Mouse (Mus musculus) forebrain, embryonic 11.5 days (tissue): ENCODE data around the gene Cbs. TPM values are rescaled to one million over a fixed set of nuclear protein-coding genes. Genes with fewer than 3 reads are reported as not detected.
A peak's percentile ranks its signal among the peaks of the same experiment; 100 is the strongest.

Source experiments
- ATAC-seq: fragments of 200-750 bp; cut with Nextera tagmentation; replicated peaks from 2 replicates; pipeline ENCODE4 v1.8.0; 2017; ENCODE audit warnings: moderate TSS enrichment; ENCODE audit not compliant: low FRiP score
- DNase-seq: peaks from one replicate; pipeline ENCODE4 v3.0.0-alpha.2; 2017; ENCODE audit warnings: low spot score
- H3K27ac ChIP-seq: fragments of 300-500 bp; sonication (generic); 2 replicates; pipeline ENCODE4 v1.5.1; 2014; ENCODE audit warnings: low read depth, low read length
- H3K27me3 ChIP-seq: fragments of 300-500 bp; sonication (generic); 2 replicates; pipeline ENCODE4 v1.6.1; 2014; ENCODE audit warnings: mild to moderate bottlenecking, low read length, mixed read lengths; ENCODE audit not compliant: control insufficient read depth, insufficient read depth
- H3K36me3 ChIP-seq: fragments of 300-500 bp; sonication (generic); 2 replicates; pipeline ENCODE4 v1.6.1; 2014; ENCODE audit warnings: mild to moderate bottlenecking, low read length, moderate library complexity, mixed read lengths; ENCODE audit not compliant: control insufficient read depth, insufficient read depth
- H3K4me1 ChIP-seq: fragments of 300-500 bp; sonication (generic); replicated peaks from 2 replicates; pipeline ENCODE4 v1.6.1; 2014; ENCODE audit warnings: low read length, mixed read lengths; ENCODE audit not compliant: control insufficient read depth, insufficient read depth
- H3K4me2 ChIP-seq: fragments of 300-500 bp; sonication (generic); 2 replicates; pipeline ENCODE4 v1.6.1; 2014; ENCODE audit warnings: low read depth, mild to moderate bottlenecking, low read length, moderate library complexity, mixed read lengths; ENCODE audit not compliant: severe bottlenecking
- H3K4me3 ChIP-seq: fragments of 300-500 bp; sonication (generic); 2 replicates; pipeline ENCODE4 v1.5.1; 2014; ENCODE audit warnings: low read depth, low read length
- H3K9ac ChIP-seq: fragments of 300-500 bp; sonication (generic); 2 replicates; pipeline ENCODE4 v1.6.1; 2014; ENCODE audit warnings: low read length
- H3K9me3 ChIP-seq: fragments of 300-500 bp; sonication (generic); 2 replicates; pipeline ENCODE4 v1.6.1; 2016; ENCODE audit warnings: low read length, mixed read lengths; ENCODE audit not compliant: control insufficient read depth
- WGBS: fragments of 180-500 bp; shearing (Covaris S2); extraction: QIAGEN DNeasy Blood & Tissue Kit; methylation state at CpG from one replicate; pipeline ENCODE4 v1.1.7; 2014; 5-methylcytosine and 5-hydroxymethylcytosine counted together
- polyA plus RNA-seq: library from polyadenylated mRNA; unstranded; fragments of >200 nt; fragmentation: Nextera tagmentation; extraction: Ambion mirVana; gene quantifications from 2 replicates; pipeline ENCODE4 v1.2.1, GENCODE M21; 2014

Gene Cbs
- polyA plus RNA-seq, result 1.4 and 1.9 TPM in 2 replicates

GRCm38 (mm10) chr17:31636942-31637811 is at the start of gene Cbs:
Gene Cbs, minus strand, starts transcription at chr17:31637238.
- H3K27ac ChIP-seq, result no peak within 1 kb of the TSS
- H3K4me1 ChIP-seq, result peaks cover 10% of the 10 kb centered on the region
- H3K9ac ChIP-seq, result peak within 1 kb of the TSS; percentile 5; the same call in 1 of the 2 replicates
- H3K4me2 ChIP-seq, result peak within 1 kb of the TSS; percentile 56
- H3K4me3 ChIP-seq, result peak within 1 kb of the TSS; percentile 43
- H3K27me3 ChIP-seq, result peaks cover 18% of the 10 kb centered on the region
- H3K9me3 ChIP-seq, result no peaks in the 10 kb centered on the region
- H3K36me3 ChIP-seq, result no peaks in the 10 kb centered on the region
- WGBS, result 2% methylated on average over 61 of the region's 61 CpGs
- DNase-seq, result peak; percentile 80
- ATAC-seq, result peak; percentile 87

DNA sequence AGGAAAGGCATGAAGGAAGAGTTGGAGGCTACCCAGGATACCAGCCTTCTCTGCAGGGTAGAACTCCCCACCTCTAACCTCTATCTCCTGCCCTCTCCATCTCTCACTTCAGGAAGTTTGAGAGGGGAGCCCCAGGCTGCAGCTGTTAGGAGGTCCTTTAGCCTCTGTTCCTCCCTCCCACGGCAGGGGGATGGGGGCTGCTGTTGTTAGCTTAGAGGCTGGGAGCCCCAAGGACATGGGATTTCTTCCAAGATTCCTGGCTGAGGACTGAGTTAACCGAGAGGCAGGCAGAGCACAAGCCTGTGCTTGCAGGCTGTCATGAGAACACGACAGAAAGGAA is 49.2 kb upstream of the Cbs start:
- no peak overlapping the region; the same call in 1 of the 2 replicates for H3K9ac ChIP-seq
- no peaks in the 10 kb centered on the region for H3K9me3 ChIP-seq
- H3K4me1 ChIP-seq, result no peaks in the 10 kb centered on the region; the same call in 1 of the 2 replicates
- WGBS, result 49% methylated on average over 3 of the region's 3 CpGs
- no peak overlapping the region for H3K4me3 ChIP-seq
- no peaks in the 10 kb centered on the region for H3K27me3 ChIP-seq
- no peak for ATAC-seq
- no peak overlapping the region for H3K27ac ChIP-seq
- DNase-seq, result no peak
- H3K36me3 ChIP-seq, result no peaks in the 10 kb centered on the region
- no peak overlapping the region for H3K4me2 ChIP-seq

DNA sequence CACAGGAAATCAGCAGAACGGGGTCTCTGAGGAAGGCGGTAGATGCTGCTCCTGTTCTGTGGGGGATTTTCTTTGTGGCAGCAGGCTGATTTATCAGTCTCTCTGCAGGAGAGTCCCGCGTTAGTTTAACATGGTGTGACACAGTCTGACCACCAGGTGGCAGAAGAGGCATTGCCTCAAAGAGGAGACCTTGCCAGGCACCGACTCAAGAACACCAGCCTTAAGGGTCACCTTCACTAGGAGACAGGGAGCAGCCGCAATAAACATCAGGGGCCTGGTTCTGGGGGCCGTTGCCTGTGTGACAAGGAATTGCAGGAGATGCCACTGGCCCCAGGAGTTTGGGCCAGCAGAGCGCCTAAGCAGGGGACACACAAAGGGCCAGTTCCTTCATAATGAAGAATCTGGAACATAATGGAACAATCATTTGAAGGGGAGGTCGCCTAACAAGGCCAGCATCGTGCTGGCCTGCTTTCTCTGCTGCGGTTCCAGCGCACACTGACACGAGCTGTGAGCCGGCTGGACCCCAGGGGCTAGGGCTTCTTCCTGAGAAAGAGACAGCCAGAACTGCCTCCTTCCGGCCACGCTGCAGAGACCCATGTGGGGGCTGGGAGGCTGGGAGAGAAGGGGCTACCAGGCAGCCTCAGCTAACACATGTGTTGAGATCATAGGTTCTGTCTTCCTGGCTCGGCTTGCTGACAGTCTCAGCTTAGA is 48.6 kb upstream of the Cbs start:
- H3K4me3 ChIP-seq, result no peak overlapping the region
- DNase-seq (peak; percentile 88), ATAC-seq (peak; percentile 73)
- peak overlapping the region; percentile 22; the same call in 1 of the 2 replicates for H3K4me2 ChIP-seq
- H3K27me3 ChIP-seq, result no peaks in the 10 kb centered on the region
- WGBS, result 18% methylated on average over 17 of the region's 17 CpGs
- H3K4me1 ChIP-seq, result no peaks in the 10 kb centered on the region; the same call in 1 of the 2 replicates
- H3K27ac ChIP-seq, result no peak overlapping the region
- no peaks in the 10 kb centered on the region for H3K9me3 ChIP-seq
- no peaks in the 10 kb centered on the region for H3K36me3 ChIP-seq
- H3K9ac ChIP-seq, result peak overlapping the region; percentile 23; the same call in 1 of the 2 replicates

DNA sequence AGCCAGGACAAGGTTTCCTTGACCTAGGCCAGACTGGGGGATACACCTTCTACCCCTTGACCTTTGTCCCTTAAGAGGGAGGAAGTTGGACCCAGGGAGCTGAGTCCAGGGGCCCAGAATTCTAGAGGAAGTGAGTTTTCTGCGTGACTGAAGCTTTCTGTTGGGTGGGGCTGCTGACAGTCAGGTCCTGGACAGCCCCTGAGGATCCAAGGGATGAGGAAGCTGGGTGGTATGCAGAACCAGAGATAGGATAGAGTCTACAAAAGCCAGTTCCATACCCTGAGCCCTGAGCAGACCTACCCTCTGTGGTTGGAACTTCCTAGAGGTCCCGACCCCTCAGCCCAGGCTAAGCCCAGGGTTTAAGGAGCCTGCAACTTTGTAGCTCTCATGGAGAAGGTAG is 43.4 kb upstream of the Cbs start:
- Histone ChIP-seq H3K36me3 (no peaks in the 10 kb centered on the region), H3K4me2 (no peak overlapping the region), H3K9ac (no peak overlapping the region), H3K4me1 (no peaks in the 10 kb centered on the region), H3K27ac (no peak overlapping the region), H3K9me3 (no peaks in the 10 kb centered on the region), H3K4me3 (no peak overlapping the region), H3K27me3 (no peaks in the 10 kb centered on the region)
- 81% methylated on average over 2 of the region's 2 CpGs for WGBS
- ATAC-seq, result no peak
- no peak for DNase-seq

DNA sequence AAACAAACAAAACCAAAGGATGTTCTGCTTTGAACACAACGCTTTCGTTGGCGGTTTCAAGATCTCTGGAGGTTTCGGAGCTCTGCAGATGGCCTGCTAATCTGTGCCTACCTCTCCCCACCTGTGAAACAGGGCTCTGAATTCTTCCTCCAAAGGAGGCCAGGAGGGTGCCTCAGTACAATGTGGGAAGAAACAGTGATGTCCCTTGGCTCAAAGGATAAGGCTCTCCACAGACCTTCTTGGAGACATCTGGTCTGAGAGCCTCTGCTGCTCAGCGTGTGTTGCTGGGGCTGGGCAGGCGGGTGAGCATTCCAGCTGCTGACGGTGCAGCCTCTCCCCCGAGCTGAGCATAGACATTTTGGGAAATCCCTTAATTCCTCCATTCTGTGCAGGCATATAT is 40.5 kb upstream of the Cbs start, which contains the start of gene Cryaa:
Gene Cryaa (plus strand): TSS at position 301 of the 400 bp plus-strand sequence.
- no peaks in the 10 kb centered on the region for H3K36me3 ChIP-seq
- H3K9me3 ChIP-seq, result no peaks in the 10 kb centered on the region
- no peaks in the 10 kb centered on the region for H3K4me1 ChIP-seq
- H3K27ac ChIP-seq, result no peak within 1 kb of the TSS
- no peak within 1 kb of the TSS for H3K4me2 ChIP-seq
- ATAC-seq (no peak), DNase-seq (no peak)
- H3K4me3 ChIP-seq, result no peak within 1 kb of the TSS
- H3K27me3 ChIP-seq, result no peaks in the 10 kb centered on the region
- whole genome bisulfite sequencing, result 83% methylated on average over 8 of the region's 8 CpGs
- no peak within 1 kb of the TSS for H3K9ac ChIP-seq

DNA sequence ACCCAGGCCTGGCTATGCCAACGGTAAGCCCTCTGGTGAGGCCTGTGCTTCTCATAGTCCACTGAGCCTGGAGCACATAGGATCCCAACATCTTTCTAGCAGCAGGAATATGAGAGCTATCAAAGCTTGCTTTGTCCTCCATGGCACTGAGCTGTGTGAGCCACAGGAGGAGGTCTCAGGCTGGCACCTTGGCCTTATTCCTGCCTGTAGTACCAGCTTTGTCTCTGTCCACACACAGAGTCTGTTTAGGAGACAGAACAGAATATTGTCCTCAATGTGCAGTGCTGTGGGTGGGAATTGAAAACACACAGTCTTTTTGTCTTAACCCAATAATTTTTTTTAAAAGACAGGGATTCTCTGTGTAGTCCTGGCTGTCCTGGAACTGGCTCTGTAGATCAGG is 37.4 kb upstream of the Cbs start:
- Histone ChIP-seq H3K36me3 (no peaks in the 10 kb centered on the region), H3K4me2 (no peak overlapping the region), H3K9me3 (no peaks in the 10 kb centered on the region), H3K27me3 (no peaks in the 10 kb centered on the region), H3K9ac (no peak overlapping the region), H3K4me1 (0 out of 2 replicates have a peak, but pooled peaks cover 3% of the 10 kb centered on the region), H3K4me3 (no peak overlapping the region), H3K27ac (no peak overlapping the region)
- WGBS, result 93% methylated on average over 1 of the region's 1 CpGs
- no peak for ATAC-seq
- no peak for DNase-seq

DNA sequence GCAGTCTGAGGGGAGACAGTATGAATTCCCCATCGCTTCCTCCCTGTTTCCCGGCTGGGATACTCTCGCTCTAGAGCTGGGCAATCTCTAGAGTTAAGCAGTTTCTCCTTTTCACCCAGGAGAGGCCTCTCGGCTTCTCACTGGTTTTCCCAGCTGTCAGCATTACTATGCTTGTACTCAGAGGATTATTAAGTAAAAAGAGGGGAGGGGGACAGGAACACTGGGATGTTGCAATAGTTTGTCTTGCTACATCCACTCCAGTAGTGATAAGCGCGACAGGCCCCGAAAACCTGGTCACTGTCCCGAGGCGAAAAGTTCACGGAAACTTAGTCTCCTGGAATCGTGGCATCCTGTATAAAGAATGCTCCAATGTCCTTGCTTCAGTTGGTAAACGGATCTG is 35.2 kb upstream of the Cbs start:
- Histone ChIP-seq H3K4me3 (no peak overlapping the region), H3K36me3 (no peaks in the 10 kb centered on the region), H3K4me2 (no peak overlapping the region), H3K9me3 (no peaks in the 10 kb centered on the region), H3K27ac (no peak overlapping the region), H3K27me3 (no peaks in the 10 kb centered on the region), H3K4me1 (0 out of 2 replicates have a peak, but pooled peaks cover 3% of the 10 kb centered on the region), H3K9ac (no peak overlapping the region)
- 90% methylated on average over 12 of the region's 12 CpGs for WGBS
- DNase-seq, result no peak
- no peak for ATAC-seq

DNA sequence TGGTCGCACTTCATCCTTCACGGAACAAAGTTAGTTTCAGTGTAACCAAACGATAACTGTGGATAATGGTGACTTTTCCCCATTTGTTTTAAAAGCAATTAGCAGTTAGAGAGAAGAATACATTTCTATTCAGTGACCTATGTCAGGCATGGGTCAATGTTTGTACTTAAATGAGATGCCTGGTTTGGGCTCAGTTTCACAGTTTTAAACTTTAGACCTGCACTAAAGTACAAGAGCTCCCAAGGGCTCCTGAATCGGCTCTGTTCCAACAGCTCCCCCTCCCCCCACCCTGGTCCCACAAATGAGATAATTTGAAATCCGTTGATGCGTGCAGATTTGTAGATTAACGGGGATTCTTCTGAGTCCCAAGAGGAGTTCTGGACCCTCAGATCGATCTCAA is 34.7 kb upstream of the Cbs start:
- Histone ChIP-seq H3K4me2 (no peak overlapping the region), H3K27ac (no peak overlapping the region), H3K36me3 (no peaks in the 10 kb centered on the region), H3K4me1 (0 out of 2 replicates have a peak, but pooled peaks cover 3% of the 10 kb centered on the region), H3K9ac (no peak overlapping the region), H3K27me3 (no peaks in the 10 kb centered on the region), H3K9me3 (no peaks in the 10 kb centered on the region), H3K4me3 (no peak overlapping the region)
- WGBS, result 68% methylated on average over 8 of the region's 8 CpGs
- no peak for DNase-seq
- no peak for ATAC-seq
